Mouse (Mus musculus): ENCODE measurements around the gene Arhgap24.

Arhgap24 gene

DNA sequence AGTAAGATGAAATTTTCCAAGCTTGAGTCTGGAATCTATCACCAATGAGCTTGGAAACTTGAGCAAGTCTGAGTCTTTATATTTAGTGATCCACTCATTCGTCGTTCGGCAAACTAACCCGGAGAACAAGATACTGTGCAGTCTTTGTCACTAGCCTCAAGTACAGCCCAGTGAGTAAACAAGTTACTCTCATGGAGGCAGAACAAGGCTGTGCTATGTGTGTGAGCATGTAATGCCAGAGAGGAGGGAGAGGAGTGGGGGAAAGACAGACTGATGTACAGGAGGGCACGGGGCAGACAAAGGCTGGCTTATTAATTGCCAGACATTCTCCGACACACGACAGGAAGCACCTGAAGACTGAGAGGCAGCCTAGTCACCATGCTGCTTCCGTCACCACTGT, 97.2 kb downstream of the Arhgap24 start:
- no peak for DNase-seq (ENCODE audit: low read depth, low spot score)

DNA sequence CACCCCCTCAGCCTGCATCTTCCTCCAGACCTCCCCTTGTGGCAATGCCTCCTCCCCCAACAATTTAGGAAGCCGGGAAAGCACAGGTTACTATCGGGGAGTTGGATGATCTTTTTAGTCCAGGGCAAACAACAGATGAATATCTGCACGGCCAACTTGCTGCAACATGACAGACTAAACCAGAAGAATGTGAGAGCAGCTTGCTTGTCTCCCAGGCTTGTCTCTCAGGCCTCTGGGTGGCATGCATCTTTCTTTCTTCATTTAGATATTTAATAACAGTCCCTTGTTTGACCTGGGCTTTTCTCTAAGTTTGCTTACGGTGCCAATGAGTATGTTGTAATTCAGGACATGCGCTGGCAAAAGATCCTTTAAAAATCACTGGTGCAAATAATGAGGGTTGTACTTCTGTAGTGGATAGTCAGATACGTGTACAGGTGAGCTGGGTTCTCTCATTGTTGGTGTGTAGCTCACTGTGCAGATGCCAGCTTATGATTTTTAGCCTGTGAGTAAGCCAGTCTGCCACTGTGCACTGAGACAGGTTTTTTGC, 101.7 kb downstream of the Arhgap24 start:
- no peak for DNase-seq (ENCODE audit: low read depth, low spot score)

DNA sequence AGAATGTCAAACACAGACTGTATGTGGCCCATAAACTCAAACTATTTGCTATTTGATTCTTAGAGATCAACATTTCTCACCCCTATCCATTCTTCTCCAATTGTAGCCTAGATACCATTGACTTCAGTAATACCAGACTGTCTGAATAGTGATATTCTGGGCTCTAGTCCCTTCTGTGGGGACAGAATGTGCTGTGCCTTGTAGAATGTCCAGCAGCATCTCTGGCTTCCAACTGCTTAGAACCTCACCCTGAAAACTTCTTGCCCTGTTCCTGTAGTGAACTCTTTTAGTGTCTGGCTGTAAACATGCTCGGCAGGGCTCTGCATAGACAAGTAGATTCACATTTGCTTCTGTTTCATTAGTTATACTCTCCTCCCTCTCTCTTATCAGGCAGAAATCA, 110.2 kb downstream of the Arhgap24 start:
- DNase-seq (ENCODE audit: low read depth, low spot score), result no peak

DNA sequence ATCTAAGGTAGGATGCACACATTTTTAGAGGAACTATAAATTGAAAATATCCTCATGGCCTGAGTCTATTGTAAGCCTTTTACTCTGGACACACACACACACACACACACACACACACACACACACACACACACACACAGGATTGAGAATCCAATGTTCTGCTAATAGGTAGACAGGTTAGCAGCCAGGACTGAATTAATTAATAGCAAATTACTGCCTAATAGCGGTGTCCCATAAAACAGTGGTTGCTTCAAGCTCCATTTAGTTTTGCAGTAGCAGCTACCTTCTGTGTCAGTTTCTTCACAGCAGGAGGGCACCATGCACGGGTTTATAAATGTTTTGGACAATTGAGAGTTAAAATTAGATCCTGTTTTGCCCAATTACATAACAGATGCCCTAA, 111.9 kb downstream of the Arhgap24 start:
- DNase-seq (ENCODE audit: low read depth, low spot score), result no peak

DNA sequence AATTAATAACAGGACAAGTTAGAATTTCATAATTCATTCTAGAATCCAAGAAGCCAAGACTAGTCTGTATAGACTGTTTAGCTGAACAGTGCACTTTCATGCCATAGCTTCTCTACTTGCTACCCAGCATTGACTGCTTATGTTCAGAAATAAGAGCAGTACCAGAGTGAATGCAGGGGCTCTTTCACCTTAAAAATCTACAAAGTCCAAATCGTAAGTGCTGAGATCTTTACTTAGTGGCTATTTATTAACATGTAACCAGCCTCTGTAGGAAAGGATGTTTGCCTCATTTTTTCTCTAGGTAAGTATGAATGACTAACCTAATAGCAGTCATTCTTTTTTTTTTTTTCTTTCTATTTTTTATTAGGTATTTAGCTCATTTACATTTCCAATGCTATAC, 117.9 kb downstream of the Arhgap24 start:
- DNase-seq (ENCODE audit: low read depth, low spot score), result no peak

DNA sequence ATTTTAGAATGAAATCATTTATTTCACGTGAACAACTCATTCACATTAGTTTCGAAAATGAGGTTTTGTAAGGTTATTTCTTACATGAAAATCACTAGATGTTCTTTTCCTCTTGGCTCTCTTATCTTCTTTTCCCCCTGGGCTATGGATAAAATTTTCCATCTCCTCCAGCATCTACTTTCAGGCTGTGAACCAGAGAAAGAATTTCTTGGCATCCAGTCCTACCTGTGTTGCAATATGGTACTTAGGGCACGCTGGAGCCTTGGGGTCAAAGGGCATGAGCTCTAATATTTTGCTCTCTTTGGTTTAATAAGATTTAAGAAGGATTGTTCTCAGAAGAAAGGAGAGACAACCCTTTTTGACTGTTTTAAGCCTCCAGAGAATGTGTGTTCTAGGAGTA, 132.4 kb downstream of the Arhgap24 start:
- no peak for DNase-seq (ENCODE audit: low read depth, low spot score)

DNA sequence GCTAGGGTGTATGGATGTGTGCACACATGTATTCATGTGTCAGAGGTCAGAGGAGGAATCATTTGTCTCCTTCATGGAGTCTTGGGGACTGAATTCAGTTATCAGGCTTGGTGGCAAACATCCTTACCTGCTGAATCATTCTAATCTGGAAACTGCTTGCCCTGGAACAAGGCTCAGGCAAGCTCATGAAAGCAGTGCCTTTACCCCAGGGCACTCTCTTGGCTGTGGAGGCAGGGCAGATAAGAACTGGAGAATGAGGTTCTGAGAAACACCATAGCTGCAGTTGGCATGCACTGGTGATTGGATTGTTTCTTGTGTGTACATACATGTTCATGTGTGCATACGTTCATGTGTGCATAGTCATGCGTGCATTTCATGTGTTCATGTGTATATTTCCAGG, 132.9 kb downstream of the Arhgap24 start:
- no peak for DNase-seq (ENCODE audit: low read depth, low spot score)

DNA sequence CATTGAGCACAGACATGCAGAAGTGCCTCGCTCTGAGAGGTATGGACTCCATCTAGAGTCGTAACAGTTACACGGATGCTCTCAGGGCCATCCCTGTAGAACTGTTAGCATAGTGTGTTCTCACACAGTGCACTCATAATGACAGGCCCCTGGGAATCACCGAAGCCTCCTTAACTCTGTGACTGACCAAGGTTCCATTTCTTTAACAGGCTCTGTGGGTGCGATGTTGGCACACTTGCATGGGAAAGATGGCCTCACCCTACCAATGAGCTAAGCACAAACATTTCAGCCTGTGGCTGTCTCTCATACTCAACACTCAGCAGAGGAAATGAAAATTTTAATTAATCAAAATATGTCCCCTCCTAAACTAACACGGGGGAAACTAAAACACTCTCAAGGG, 134.1 kb downstream of the Arhgap24 start:
- DNase-seq (ENCODE audit: low read depth, low spot score), result no peak

DNA sequence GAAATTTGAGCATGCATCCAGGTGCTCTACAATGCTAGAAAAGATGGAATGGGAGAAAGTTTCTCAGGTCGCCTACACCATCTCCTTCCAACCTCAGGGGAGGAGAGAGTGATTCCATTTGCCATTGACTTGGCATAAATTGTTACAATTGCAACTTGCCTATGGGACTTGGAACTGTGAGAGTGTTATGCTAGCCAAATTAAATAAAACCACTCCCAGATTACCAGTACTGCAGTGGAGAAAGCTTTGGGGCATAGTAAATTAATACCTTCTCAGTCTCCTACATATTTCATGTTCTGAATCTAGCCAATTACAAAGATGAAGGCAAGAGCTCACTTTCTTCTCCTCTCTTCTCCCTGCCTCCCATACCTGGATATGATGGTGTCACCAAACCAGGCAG, 139.8 kb downstream of the Arhgap24 start:
- no peak for DNase-seq (ENCODE audit: low read depth, low spot score)

DNA sequence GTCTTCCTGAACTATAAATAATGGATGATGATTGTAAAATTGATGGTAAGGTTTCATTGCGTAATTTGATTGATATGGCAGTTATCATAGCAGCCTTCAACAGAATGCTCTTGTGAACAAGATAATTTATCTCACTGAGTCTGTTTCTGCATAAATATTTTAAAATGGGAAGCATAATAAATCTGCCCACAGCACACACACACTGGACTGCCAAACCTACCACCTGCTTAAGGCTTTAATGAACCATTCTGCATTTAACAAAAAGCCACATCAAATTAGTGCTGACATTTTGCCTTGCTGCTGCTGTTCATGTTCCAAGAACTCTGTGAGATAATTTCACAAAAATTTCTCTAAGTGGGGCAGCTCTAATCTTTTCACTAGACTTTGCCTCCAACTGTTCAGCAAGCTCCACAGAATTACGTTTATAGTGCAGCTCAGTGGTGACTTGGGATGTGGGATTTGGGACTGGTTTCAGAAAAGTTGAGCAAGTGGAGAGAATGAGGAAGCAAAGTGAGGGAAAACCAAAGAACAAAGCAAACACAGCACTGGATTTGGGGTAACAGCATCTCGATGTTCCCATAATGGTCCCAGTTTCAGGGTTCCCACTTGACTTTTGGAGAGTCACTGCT, 142.7 kb downstream of the Arhgap24 start:
- DNase-seq (ENCODE audit: low read depth, low spot score), result no peak

DNA sequence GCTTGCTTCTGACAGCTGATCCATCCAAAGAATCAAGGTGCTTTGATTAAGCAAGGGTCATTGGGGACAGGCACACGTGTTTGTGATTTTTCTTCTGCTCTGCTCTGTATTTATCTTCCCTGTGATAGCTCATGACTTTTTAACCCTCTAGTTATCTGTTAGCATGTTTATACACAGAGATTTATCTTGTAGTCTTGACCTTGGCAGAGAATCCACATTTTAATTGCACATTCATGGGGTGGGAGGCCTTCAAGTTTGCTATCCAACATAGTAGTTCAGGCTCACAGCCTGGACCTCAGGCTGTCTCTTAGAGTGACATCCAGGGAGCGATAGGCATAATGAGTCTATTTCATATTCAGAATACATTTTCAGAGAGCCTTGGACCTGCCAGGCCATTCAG, 145.5 kb downstream of the Arhgap24 start:
- no peak for DNase-seq (ENCODE audit: low read depth, low spot score)

DNA sequence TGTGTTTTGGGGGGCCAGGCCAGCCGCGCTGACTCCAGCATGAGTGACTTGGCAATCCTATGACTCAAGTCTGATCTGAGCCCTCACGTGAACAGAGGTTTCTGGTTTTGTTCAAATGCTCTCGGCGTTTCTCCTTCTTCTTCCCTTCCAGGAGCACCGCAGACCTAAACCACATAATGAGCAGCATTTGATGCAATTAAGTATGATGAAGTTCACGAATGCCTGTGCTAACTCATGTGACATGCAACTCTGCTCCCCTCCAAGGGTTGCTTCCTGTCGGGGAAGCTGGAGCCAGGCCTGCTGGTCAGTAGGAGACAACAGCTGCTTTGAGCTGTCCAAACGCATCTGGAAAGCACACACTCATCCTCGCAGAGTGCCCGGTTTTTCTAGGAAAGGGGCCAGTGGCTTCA, 148.2 kb downstream of the Arhgap24 start:
- no peak for DNase-seq (ENCODE audit: low read depth, low spot score)

DNA sequence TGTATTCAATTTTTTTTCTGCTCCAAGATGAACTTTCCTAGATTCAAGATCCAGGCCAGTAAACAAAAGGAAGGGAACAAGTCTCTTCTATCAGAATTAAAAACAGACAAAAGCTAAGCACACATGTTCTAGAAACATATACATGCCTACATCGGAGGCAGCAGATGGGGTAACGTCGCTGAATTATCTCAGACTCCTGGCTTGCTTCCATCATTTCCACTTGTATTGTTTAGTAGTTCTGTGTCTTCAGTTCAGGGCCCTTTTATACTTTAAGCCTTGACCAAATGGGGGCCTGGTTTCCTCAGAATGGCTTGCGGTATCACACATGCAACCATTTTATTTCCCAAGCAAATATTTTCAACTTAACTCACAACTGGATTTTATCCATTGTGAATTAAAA, 154.4 kb downstream of the Arhgap24 start:
- DNase-seq (ENCODE audit: low read depth, low spot score), result no peak

DNA sequence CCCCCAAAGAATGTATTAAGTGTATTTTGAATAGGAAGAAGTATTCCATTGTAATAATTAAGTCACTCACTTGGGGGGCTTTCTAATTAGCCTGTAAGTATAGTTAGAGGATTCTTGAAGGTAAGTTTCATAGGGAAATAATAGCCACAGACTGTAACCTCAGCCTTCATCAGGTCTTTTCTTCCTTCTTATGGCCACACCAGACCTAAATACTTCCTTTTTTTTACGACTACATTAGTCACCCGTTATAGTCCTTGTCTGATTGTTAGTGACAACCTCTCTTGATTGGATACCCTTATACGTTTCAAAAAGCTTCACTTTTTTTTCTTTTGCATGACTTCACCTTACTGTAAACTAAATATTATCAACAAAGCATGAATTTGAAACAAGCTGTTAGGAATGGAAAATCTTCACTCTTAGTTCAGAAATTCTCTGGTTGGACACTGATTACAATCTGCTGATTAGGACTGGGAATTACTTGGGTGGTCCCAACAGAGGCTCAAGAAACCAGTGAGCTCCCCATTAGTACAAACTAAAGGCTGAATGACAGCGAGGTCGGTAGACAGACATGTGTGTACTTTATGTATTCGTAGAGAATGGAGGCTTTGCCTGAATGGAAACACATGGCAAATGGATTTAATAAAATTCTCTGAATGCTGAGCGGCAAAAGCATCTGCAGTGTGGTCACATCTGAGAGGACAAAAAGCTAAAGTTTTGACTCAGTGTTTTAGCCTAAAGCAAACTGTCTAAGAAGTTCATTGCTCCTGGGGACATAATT, 158.8 kb downstream of the Arhgap24 start:
- no peak for DNase-seq (ENCODE audit: low read depth, low spot score)

DNA sequence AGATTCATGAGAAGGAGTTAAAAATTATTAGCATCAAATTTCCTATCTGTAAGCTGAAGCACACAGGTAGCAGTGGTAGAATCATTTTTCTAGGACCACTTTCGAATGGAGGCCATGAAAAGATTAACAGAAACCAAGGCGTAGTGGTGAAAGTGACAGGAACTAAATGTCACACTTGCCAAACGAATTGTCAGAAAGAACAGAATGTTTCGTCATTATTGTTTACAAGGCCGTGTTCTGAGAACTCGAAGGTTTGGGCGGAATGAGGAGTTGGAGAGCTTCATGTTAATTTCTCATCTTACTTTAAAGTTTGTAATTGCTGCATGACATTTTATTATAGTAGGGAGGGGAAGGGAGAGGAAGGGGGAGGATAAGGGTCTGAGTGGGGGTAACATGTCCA, 162.2 kb downstream of the Arhgap24 start:
- DNase-seq (ENCODE audit: low read depth, low spot score), result no peak

DNA sequence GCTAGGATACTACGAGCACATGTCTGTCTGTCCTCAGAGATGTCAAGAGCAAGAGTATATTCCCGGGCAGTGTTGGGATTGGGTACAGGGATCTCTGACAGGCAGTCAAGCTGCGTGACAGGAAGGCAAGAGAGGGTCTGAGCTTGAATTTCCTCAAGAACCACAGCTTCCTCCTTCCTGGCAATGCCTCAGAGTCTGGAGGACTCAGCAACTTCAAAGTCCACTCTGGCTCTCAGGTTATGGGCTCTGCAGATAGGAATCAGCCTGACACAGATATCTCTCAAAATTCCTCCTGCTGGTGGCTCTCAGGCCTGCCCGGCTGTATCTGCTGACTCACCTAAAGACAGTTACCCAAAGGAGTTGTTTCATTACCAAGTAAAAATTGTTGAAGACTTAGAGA, 162.6 kb downstream of the Arhgap24 start:
- DNase-seq (ENCODE audit: low read depth, low spot score), result no peak

DNA sequence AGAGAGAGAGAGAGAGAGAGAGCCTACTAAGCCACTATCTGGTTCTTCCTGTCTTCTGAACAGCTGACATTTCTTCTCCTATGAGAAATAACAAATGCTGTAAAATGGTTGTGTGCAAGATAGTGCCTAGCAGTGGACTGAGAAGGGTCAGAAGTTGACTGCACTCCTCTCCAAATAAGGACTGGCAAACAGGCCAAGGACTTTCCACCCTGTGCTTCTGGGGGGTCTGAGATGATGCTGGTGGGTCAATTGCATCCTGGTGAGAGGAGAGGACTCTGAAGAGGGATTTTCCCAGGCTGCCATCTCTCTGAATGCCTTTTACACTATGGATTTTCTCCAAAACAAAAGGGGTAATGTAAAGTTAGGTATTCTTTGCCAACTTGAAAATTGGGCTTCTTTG, 177.9 kb downstream of the Arhgap24 start:
- no peak for DNase-seq (ENCODE audit: low read depth, low spot score)

DNA sequence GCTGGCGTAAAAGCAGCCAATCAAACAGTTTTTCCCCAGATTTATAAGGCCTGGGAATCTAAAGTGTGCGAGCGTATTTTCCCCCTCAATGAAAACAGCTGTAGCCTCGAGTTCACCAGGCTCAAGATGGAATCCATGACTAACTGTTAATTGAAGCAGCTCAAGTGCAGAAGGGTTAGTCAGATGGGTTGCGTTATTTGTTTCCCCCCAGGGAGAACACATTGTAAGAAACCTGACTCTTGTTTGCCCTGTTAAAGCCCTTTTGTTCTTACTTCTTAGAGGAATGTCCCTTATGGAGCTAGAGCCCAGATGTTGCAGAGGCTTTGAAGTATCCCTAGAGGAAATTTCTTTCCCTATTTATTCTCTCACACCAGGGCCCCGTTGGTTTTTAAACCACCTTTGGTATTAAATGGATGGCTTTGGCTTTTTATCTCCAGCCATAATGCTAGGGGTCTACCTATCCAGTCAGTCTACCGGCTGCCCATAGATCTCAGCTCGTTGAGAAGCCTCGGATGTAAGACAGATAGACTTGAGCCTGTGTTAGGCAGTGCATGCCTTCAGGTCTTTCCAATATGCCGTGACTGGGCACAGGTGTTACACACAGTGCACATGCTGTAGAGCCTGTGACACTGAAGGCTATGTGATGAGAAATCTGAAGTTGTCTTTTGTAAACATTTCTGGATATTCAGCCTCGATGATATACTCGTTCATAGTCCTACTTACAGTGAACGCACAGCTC, 184.0 kb downstream of the Arhgap24 start:
- peak; percentile 73 for DNase-seq (ENCODE audit: low read depth, low spot score)

DNA sequence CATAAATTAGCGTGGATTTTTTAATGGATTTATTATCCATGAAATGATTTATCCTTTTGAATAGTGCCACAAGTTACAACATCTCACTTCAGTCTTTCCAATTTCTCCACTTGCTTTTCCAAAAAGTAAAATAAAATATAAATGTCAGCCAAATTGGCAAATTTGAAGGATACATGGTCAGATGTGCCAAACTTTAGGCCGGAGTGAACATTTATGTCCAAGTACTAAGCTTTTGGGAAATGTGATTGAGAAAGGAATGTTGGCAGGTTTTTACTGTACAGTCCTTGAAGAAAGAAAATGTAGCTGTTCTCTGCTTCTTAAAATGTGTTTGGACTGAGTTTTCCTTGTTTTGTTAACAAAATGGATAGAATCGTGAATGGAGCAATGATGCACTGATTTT, 185.7 kb downstream of the Arhgap24 start:
- DNase-seq (ENCODE audit: low read depth, low spot score), result no peak

DNA sequence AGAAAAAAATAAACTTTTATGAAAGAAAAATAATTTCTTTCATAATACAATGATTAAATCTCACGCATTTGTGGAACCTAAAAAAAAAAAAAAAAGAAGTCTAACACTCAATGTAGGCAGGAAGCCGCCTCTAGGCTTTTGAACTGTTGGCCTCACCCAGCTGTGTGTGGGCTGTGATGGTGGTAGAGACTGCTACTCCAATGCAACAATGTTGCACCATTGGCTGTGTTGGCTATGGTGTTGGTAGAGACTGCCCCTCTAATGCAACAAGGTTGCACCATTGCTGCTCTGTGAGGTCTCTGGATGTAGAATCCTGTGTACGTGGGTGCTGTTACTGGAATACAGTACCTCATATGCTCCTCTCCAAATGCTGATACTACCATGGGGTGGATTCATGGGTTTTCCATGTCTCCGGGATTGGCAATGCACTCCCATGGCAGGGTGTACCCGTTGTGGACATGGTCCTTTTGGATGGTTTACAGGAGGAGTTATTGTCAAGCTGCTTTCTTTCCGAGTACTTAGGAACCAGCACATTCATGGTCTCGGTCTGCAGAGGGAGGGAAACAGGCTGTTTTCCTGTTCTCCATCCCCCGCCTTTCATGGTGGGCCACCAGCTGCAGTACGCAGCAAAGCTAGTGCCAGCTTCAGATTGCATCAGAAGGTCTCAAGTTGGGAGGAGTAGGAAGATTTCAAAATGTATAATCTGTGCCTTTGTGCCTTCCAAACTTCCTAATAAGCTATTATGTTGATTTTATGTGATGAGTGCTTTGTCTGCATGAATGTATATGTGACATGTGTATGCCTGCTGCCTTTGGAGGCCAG, 186.8 kb downstream of the Arhgap24 start:
- DNase-seq (ENCODE audit: low read depth, low spot score), result no peak

DNA sequence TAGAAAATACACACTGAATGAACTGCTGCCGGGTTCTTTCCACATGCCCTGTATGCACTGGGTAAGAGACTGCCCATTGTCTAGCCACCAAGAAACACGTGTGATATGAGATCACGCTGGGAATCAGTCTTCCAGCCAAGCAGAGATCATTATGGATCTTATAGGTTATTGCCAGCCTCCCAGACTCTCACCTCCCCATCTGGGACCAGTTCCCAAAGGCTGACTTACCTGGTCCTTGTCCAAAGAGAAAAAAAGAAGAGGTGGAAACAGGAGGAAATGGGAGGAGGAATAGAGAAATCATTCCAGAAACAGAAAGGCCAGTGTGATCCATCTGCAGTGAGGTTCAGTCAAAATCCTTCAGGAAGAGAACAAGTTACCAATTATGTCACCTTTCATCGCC, 189.0 kb downstream of the Arhgap24 start:
- DNase-seq (ENCODE audit: low read depth, low spot score), result no peak
